ENCODE assay signal across 18 mouse cellular contexts in genomic region chr11:44873876-44874275, GRCm38 (mm10).
A peak's percentile ranks its signal among the peaks of the same experiment; 100 is the strongest.
DNase-seq lines count a peak whose midpoint lies in the region; TF ChIP-seq lines count a peak whose summit lies in the region.
"Had no signal": no experiment of that assay in that cellular context is flagged by ENCODE, and none has a peak within 500 bp of the region (broad histone marks: within the 10 kb centered on the region; RNA-seq: fewer than 3 reads in every experiment).

No protein-coding gene starts in this region.

- H3ac ChIP-seq in myocyte (ENCODE audit: control insufficient read depth, insufficient read length) = no peak overlapping the region

- no peaks in the 10 kb centered on the region for H3K27me3 ChIP-seq in CH12.LX (replicated peaks)
- H3K27me3 ChIP-seq in myocyte (ENCODE audit: control insufficient read depth, insufficient read depth, insufficient read length) = no peaks in the 10 kb centered on the region
- H3K27me3 ChIP-seq: forebrain, embryonic 13.5 days; heart, embryonic 15.5 days; hindbrain, embryonic 15.5 days had no signal

- no peak overlapping the region for H3K9ac ChIP-seq in CH12.LX (ENCODE audit: insufficient read depth, low read depth)
- H3K9ac ChIP-seq: forebrain, embryonic 13.5 days; forebrain, postnatal 0 days; heart, embryonic 15.5 days; hindbrain, embryonic 15.5 days had no signal

- H3K4me1 ChIP-seq in CH12.LX (ENCODE audit: control insufficient read depth in 1 of 2, insufficient read depth in 2 of 2) = peaks cover 0 to 17% of the 10 kb centered on the region in 2 experiments; a peak in 2 of 4 replicates
- H3K4me1 ChIP-seq: forebrain, embryonic 13.5 days; heart, embryonic 15.5 days; hindbrain, embryonic 15.5 days had no signal

- no peak overlapping the region for H3K4me3 ChIP-seq in CH12.LX (replicated peaks in 1 of 3; ENCODE audit: low read depth in 2 of 3, low read length in 2 of 3, poor library complexity in 1 of 3)
- no peak overlapping the region for H3K4me3 ChIP-seq in myocyte
- H3K4me3 ChIP-seq: embryonic facial prominence, embryonic 10.5 days; forebrain, embryonic 13.5 days; heart, adult 2 months; heart, embryonic 15.5 days; hindbrain, embryonic 15.5 days had no signal

- no peaks in the 10 kb centered on the region for H3K9me3 ChIP-seq in CH12.LX (replicated peaks; ENCODE audit: low read length)
- H3K9me3 ChIP-seq: embryonic facial prominence, embryonic 10.5 days; forebrain, embryonic 13.5 days; heart, embryonic 15.5 days; hindbrain, embryonic 15.5 days had no signal

- peak; percentile 70 for DNase-seq in heart, adult 11 months
- no peak for DNase-seq in heart, adult 18-20 months
- DNase-seq in 3T3-L1 (ENCODE audit: low read depth, low spot score) = peak; percentile 16
- no peak for DNase-seq in CH12.LX (ENCODE audit: extremely low read depth)
- DNase-seq in spleen, postnatal 10 days (ENCODE audit: low spot score in 2 of 2) = no peak
- DNase-seq: adrenal gland, adult 8-10 months; cerebellum, adult 18-20 months; cerebellum, adult 9-11 months; forebrain, postnatal 0 days; gastrocnemius, postnatal 25 days; heart, adult 2 months; heart, postnatal 14 days had no signal

- H3K36me3 ChIP-seq in CH12.LX (replicated peaks in 1 of 2; ENCODE audit: control insufficient read depth in 1 of 2, insufficient read depth in 1 of 2, low read length in 1 of 2) (peaks cover 24 to 81% of the 10 kb centered on the region in 2 experiments), myocyte (ENCODE audit: control insufficient read depth, insufficient read depth) (no peaks in the 10 kb centered on the region)
- H3K36me3 ChIP-seq: embryonic facial prominence, embryonic 10.5 days; heart, embryonic 15.5 days; hindbrain, embryonic 15.5 days had no signal

- dilution Hi-C loops in CH12.LX (cut with MboI; ENCODE audit: extremely low pct_ligation_motif_present, extremely low pct_unique_long_range_greater_than_20kb, low sequenced_read_pairs) = no loop called here

- no peak for TF ChIP-seq CTCF in CH12.LX (conservative IDR thresholded peaks at IDR 0.05 in 1 of 2, IDR thresholded peaks at IDR 0.05 in 1 of 2; ENCODE audit: low read depth in 2 of 2, low read length in 2 of 2)

- TF ChIP-seq EP300 in CH12.LX (IDR thresholded peaks at IDR 0.05; ENCODE audit: low read length) = no peak

- TF ChIP-seq RAD21 in CH12.LX (IDR thresholded peaks at IDR 0.05; ENCODE audit: low read depth, low read length) = no peak

- no peaks in the 10 kb centered on the region for H3K79me2 ChIP-seq in CH12.LX (replicated peaks; ENCODE audit: control insufficient read depth, extremely low read depth, insufficient read depth, poor library complexity, severe bottlenecking)
- no peaks in the 10 kb centered on the region for H3K79me2 ChIP-seq in myocyte (ENCODE audit: control insufficient read depth, insufficient read depth)

- H3K4me2 ChIP-seq in CH12.LX (ENCODE audit: insufficient read depth, low read depth, poor library complexity, severe bottlenecking) (no peak overlapping the region), myocyte (ENCODE audit: low read depth) (no peak overlapping the region)
- H3K4me2 ChIP-seq: forebrain, embryonic 13.5 days; heart, embryonic 11.5 days; heart, embryonic 15.5 days; hindbrain, embryonic 15.5 days had no signal

- H3K27ac ChIP-seq in CH12.LX (ENCODE audit: insufficient read depth, low read depth) = no peak overlapping the region
- H3K27ac ChIP-seq: embryonic facial prominence, embryonic 10.5 days; forebrain, embryonic 13.5 days; heart, adult 2 months; heart, embryonic 15.5 days; hindbrain, embryonic 15.5 days had no signal

- no peak for TF ChIP-seq POLR2A in CH12.LX (IDR thresholded peaks at IDR 0.05; ENCODE audit: low read depth, low read length)
- TF ChIP-seq POLR2A in myocyte (IDR thresholded peaks at IDR 0.05; ENCODE audit: insufficient read length, low read depth) = no peak

- in situ Hi-C loops in CH12.LX (cut with MboI; ENCODE audit: low pct_ligation_motif_present, low pct_unique_long_range_greater_than_20kb, low sequenced_read_pairs) = no loop called here

TF ChIP-seq in CH12.LX, 34 proteins besides CTCF, POLR2A, EP300 and RAD21:
- peak; percentile 72 for TF ChIP-seq USF2 (conservative IDR thresholded peaks at IDR 0.05; ENCODE audit: low read depth, low read length)
- TF ChIP-seq UBTF (IDR thresholded peaks at IDR 0.05; ENCODE audit: low read depth, low read length) = no peak
- peak; percentile 68 for TF ChIP-seq USF1 (IDR thresholded peaks at IDR 0.05; ENCODE audit: low read depth, low read length)

TF ChIP-seq in myocyte, 11 proteins besides CTCF, POLR2A, EP300 and RAD21:
- TF ChIP-seq MYOD1 (IDR thresholded peaks at IDR 0.05; ENCODE audit: control insufficient read depth in 1 of 3, insufficient read length in 2 of 3, low read depth in 2 of 3) (no peak), USF1 (IDR thresholded peaks at IDR 0.05; ENCODE audit: low read depth) (peak; percentile 65)

Comparison
In these comparisons a context has a peak if more than half of its experiments do, and no peak if none do; other contexts are left out.
1. DNase-seq: peak in heart, adult 11 months (single experiment) and 3T3-L1 (single experiment); none in heart, adult 18-20 months (0 of 2), CH12.LX (single experiment) and spleen, postnatal 10 days (0 of 2).